Mouse (Mus musculus): Measurements from ENCODE around the gene Fam129a. TPM values are rescaled to one million over a fixed set of nuclear protein-coding genes. Genes with fewer than 3 reads are reported as not detected.

Fam129a gene
- polyA plus RNA-seq, 1 experiment from 2014 or later, result 13.1 TPM

DNA sequence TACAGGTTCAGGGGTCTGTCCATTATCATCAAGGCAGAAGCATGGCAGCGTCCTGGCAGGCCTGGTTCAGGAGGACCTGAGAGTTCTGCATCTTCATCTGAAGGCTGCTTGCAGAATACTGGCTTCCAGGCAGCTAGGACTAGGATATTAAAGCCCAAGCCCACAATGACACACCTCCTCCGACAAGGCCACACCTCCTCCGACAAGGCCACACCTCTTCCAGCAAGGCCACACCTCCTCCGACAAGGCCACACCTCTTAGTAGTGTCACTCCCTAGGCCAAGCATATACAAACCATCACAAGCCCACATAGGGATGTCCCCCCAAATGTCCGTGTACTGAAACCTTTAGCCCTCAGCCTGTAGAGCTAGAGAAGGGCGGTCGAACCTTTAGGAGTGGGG, 2.3 kb upstream of the Fam129a start:
- Histone ChIP-seq H3K36me3 (ENCODE audit: insufficient read depth, low read length) (no peaks in the 10 kb centered on the region), H3K27ac (ENCODE audit: low read length) (no peak overlapping the region), H3K4me1 (ENCODE audit: insufficient read depth, low read depth, low read length) (peaks cover 6% of the 10 kb centered on the region; the same call in 1 of the 2 replicates), H3K4me3 (ENCODE audit: low read depth, low read length) (no peak overlapping the region), H3K9ac (replicated peaks; ENCODE audit: low read depth) (no peak overlapping the region), H3K9me3 (ENCODE audit: low read length) (no peaks in the 10 kb centered on the region), H3K27me3 (replicated peaks; ENCODE audit: insufficient read depth, low read length) (no peaks in the 10 kb centered on the region), H3K4me2 (replicated peaks; ENCODE audit: low read depth, low read length) (no peak overlapping the region)
- 75% methylated on average over 7 of the region's 7 CpGs for WGBS
- DNase-seq (ENCODE audit: low spot score) (no peak), ATAC-seq (no peak)
- TF ChIP-seq CTCF (IDR thresholded peaks at IDR 0.05) (no peak), EP300 (IDR thresholded peaks at IDR 0.05) (no peak)

DNA sequence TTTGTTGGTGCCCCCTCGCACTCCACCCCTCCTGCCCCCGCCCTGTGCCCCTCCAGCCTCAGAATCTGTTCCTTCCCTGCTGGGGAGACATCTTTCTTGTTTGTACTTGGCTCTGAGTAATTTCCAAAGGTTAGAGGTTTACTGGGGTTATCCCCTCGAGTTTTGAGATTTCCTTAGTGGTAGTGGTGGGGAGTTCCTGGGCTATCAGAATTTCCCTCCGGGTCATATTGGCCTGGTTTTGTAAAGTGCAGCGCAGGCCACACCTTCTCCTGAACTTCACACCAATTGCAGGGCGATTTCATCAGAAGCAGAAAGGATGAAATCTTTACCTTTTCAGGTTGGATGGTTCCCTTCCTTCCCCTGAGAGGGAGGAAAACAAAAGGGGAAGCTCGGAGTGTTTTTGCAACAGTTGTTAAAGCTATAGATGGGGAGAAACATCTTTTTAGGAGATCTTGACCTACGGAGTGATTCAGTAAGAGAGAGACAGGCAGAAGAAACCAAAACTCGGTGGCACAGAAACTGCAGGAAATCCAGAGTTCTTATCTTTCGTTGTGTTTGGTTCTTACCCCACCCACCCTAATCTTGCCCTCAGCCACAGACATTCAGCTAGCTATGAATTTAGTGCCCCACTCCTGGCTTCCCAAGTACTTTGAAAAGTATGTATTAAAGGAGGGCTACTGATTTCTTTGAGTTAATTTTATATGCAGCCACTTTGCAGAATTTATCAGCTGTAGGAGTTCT, 1.0 kb downstream of the Fam129a start:
- peak overlapping the region; percentile 73 for H3K4me2 ChIP-seq (replicated peaks; ENCODE audit: low read depth, low read length)
- WGBS, result 28% methylated on average over 10 of the region's 10 CpGs
- ATAC-seq (peak; percentile 37), DNase-seq (ENCODE audit: low spot score) (peak; percentile 39)
- peak overlapping the region; percentile 39 for H3K9ac ChIP-seq (replicated peaks; ENCODE audit: low read depth)
- H3K9me3 ChIP-seq (ENCODE audit: low read length), result no peaks in the 10 kb centered on the region
- H3K4me3 ChIP-seq (ENCODE audit: low read depth, low read length), result peak overlapping the region; percentile 47
- H3K27me3 ChIP-seq (replicated peaks; ENCODE audit: insufficient read depth, low read length), result no peaks in the 10 kb centered on the region
- H3K27ac ChIP-seq (ENCODE audit: low read length), result 0 out of 2 replicates have a peak overlapping the region, but pooled peaks have one; percentile 27
- TF ChIP-seq EP300 (IDR thresholded peaks at IDR 0.05), result no peak
- TF ChIP-seq CTCF (IDR thresholded peaks at IDR 0.05), result no peak
- peaks cover 6% of the 10 kb centered on the region; the same call in 1 of the 2 replicates for H3K4me1 ChIP-seq (ENCODE audit: insufficient read depth, low read depth, low read length)
- no peaks in the 10 kb centered on the region for H3K36me3 ChIP-seq (ENCODE audit: insufficient read depth, low read length)

DNA sequence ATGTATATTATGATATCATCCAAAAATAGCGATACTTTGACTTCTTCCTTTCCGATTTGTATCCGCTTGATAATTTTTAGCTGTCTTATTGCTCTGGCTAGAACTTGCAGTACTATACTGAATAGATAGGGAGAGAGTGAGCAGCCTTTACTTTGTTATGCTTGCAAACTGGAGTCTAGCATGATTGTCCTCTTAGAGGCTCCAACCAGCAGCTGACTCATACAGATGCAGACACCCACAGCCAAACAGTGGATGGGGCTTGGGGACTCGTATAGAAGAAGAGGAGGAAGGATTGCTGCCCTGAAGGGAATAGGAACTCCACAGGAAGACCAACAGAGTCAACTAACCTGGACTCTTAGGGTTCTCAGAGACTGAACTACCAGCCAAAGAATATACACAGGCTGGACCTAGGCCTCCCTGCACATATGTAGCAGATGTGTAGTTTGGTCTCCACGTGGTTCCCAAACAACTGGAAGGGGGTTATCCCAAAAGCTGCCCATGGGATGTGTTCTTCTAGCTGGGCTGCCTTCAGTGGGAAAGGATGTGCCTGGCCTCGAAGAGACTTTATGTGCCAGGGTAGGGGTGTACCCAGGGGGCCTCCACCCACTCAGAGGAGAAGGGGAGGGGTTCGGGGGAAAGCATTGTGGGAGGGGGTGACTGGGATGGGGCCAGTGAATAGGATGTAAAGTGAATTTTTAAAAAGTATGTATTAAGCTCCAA, 1.8 kb downstream of the Fam129a start:
- Histone ChIP-seq H3K9ac (replicated peaks; ENCODE audit: low read depth) (no peak overlapping the region), H3K4me2 (replicated peaks; ENCODE audit: low read depth, low read length) (peak overlapping the region; percentile 73; the same call in 1 of the 2 replicates), H3K4me1 (ENCODE audit: insufficient read depth, low read depth, low read length) (peaks cover 6% of the 10 kb centered on the region; the same call in 1 of the 2 replicates), H3K27ac (ENCODE audit: low read length) (no peak overlapping the region), H3K4me3 (ENCODE audit: low read depth, low read length) (no peak overlapping the region), H3K36me3 (ENCODE audit: insufficient read depth, low read length) (no peaks in the 10 kb centered on the region), H3K9me3 (ENCODE audit: low read length) (no peaks in the 10 kb centered on the region), H3K27me3 (replicated peaks; ENCODE audit: insufficient read depth, low read length) (no peaks in the 10 kb centered on the region)
- WGBS, result 70% methylated on average over 7 of the region's 7 CpGs
- no peak for TF ChIP-seq EP300 (IDR thresholded peaks at IDR 0.05)
- 0 out of 2 replicates have a peak, but pooled peaks have one; percentile 6 for TF ChIP-seq CTCF (IDR thresholded peaks at IDR 0.05)
- ATAC-seq (no peak), DNase-seq (ENCODE audit: low spot score) (no peak)

DNA sequence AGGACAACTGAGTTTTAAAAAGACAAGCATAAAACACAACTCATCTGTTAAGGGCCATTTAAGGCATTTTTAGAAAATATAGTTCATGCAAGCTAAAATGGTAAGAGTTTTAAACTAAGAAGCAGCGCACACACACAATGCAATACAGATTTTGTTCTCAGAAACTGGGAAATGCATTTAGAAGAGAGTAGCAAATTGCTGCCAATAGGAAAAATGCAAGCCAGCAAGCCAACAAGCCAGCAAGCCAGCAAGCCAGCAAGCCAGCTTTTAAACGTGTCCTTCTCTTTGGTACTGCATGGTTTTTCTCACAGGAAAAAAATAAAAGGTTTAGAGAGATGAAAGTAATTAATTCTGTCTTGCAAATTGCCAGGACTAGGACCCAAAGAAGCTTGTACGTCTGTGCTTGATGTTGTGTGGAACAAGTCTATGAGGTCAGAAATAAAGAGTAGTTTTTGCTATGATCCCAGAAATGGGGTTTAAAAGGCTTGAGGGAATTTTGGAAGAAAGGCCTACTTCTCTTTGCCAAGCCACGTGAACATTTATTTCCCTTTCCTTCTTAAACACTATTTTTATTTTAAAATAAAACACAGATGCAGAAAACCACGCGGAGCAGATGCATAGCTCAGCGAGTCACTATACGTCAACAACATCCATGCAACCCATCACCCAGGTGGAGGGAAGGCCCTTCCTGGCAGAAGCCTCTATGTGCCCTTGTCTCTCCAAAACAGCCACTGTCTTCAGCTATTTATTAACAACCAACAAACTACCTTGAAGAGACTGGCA, 9.4 kb downstream of the Fam129a start:
- no peak overlapping the region for H3K4me3 ChIP-seq (ENCODE audit: low read depth, low read length)
- no peak overlapping the region for H3K4me2 ChIP-seq (replicated peaks; ENCODE audit: low read depth, low read length)
- no peaks in the 10 kb centered on the region for H3K9me3 ChIP-seq (ENCODE audit: low read length)
- no peaks in the 10 kb centered on the region for H3K27me3 ChIP-seq (replicated peaks; ENCODE audit: insufficient read depth, low read length)
- H3K27ac ChIP-seq (ENCODE audit: low read length), result no peak overlapping the region
- WGBS, result 73% methylated on average over 8 of the region's 8 CpGs
- no peak overlapping the region for H3K9ac ChIP-seq (replicated peaks; ENCODE audit: low read depth)
- TF ChIP-seq CTCF (IDR thresholded peaks at IDR 0.05) (no peak), EP300 (IDR thresholded peaks at IDR 0.05) (no peak)
- DNase-seq (ENCODE audit: low spot score) (no peak), ATAC-seq (no peak)
- no peaks in the 10 kb centered on the region for H3K36me3 ChIP-seq (ENCODE audit: insufficient read depth, low read length)
- 0 out of 2 replicates have a peak, but pooled peaks cover 4% of the 10 kb centered on the region for H3K4me1 ChIP-seq (ENCODE audit: insufficient read depth, low read depth, low read length)

DNA sequence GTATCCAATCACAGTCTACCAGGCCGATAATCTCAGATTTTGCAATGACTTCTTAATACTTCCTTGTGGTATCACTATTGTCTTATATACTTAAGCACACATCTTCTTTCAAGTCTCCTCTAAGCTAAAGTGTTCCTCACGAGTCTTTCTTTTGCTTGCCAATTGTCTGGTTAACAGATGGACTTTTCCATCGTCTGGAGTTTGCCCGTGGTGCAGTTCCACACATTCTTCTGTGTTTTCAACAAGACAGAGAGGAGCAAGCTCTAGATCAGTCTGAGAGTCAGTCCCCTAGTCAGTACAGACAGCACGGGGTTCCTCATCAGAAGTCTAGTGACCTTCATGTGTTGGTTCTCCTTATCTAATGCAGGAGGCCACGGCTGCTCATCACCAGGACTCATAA, 10.5 kb downstream of the Fam129a start:
- 0 out of 2 replicates have a peak, but pooled peaks cover 4% of the 10 kb centered on the region for H3K4me1 ChIP-seq (ENCODE audit: insufficient read depth, low read depth, low read length)
- H3K4me3 ChIP-seq (ENCODE audit: low read depth, low read length), result no peak overlapping the region
- no peaks in the 10 kb centered on the region for H3K36me3 ChIP-seq (ENCODE audit: insufficient read depth, low read length)
- H3K27ac ChIP-seq (ENCODE audit: low read length), result no peak overlapping the region
- H3K9ac ChIP-seq (replicated peaks; ENCODE audit: low read depth), result no peak overlapping the region
- no peak for ATAC-seq
- no peak overlapping the region for H3K4me2 ChIP-seq (replicated peaks; ENCODE audit: low read depth, low read length)
- 73% methylated on average over 6 of the region's 6 CpGs for WGBS
- no peak for DNase-seq (ENCODE audit: low spot score)
- TF ChIP-seq CTCF (IDR thresholded peaks at IDR 0.05), result no peak
- no peak for TF ChIP-seq EP300 (IDR thresholded peaks at IDR 0.05)
- H3K9me3 ChIP-seq (ENCODE audit: low read length), result no peaks in the 10 kb centered on the region
- no peaks in the 10 kb centered on the region for H3K27me3 ChIP-seq (replicated peaks; ENCODE audit: insufficient read depth, low read length)

DNA sequence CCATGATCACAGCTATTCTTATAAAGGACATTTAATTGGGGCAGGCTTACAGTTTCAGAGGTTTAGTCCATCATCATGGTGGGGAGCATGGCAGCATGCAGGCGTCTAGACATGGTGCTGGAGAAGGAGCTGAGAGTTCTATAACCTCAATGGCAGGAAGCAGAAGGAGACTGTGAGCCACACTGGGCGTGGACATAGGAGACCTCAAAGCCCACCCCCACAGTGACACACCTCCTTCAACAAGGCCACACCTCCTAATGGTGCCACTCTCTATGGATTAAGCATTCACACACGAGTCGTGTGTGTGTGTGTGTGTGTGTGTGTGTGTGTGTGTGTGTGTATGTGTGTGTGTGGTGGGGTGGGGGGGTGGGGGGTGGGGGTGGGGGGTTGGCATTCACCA, 11.0 kb downstream of the Fam129a start:
- Histone ChIP-seq H3K36me3 (ENCODE audit: insufficient read depth, low read length) (no peaks in the 10 kb centered on the region), H3K4me1 (ENCODE audit: insufficient read depth, low read depth, low read length) (0 out of 2 replicates have a peak, but pooled peaks cover 4% of the 10 kb centered on the region), H3K4me3 (ENCODE audit: low read depth, low read length) (no peak overlapping the region), H3K9ac (replicated peaks; ENCODE audit: low read depth) (no peak overlapping the region), H3K9me3 (ENCODE audit: low read length) (no peaks in the 10 kb centered on the region), H3K4me2 (replicated peaks; ENCODE audit: low read depth, low read length) (no peak overlapping the region), H3K27ac (ENCODE audit: low read length) (no peak overlapping the region), H3K27me3 (replicated peaks; ENCODE audit: insufficient read depth, low read length) (no peaks in the 10 kb centered on the region)
- no peak for ATAC-seq
- TF ChIP-seq CTCF (IDR thresholded peaks at IDR 0.05) (no peak), EP300 (IDR thresholded peaks at IDR 0.05) (no peak)
- 79% methylated on average over 4 of the region's 4 CpGs for WGBS
- no peak for DNase-seq (ENCODE audit: low spot score)

Data from lung, postnatal 0 days (tissue).